Mouse (Mus musculus) intestine, postnatal 0 days (tissue): ENCODE measurements around the gene Fam19a3. TPM values are rescaled to one million over a fixed set of nuclear protein-coding genes. Genes with fewer than 3 reads are reported as not detected.
"Not testable (repeated sequence)": the region's sequence is repeated elsewhere in the genome, so short reads cannot be mapped to it uniquely, and the experiment has no call there.

Source experiments
- ATAC-seq: fragments of 200-750 bp; cut with Nextera tagmentation; 2 replicates; pipeline ENCODE4 v1.8.0; 2017; ENCODE audit warnings: mild to moderate bottlenecking, moderate TSS enrichment, moderate library complexity
- H3K27ac ChIP-seq: fragments of 300-500 bp; sonication (generic); 2 replicates; pipeline ENCODE4 v1.5.1; 2014; ENCODE audit warnings: mild to moderate bottlenecking, low read depth, low read length, moderate library complexity
- H3K27me3 ChIP-seq: fragments of 300-500 bp; sonication (generic); replicated peaks from 2 replicates; pipeline ENCODE4 v1.6.1; 2014; ENCODE audit warnings: low read length, mixed read lengths; ENCODE audit not compliant: control insufficient read depth, insufficient read depth
- H3K36me3 ChIP-seq: fragments of 300-500 bp; sonication (generic); 2 replicates; pipeline ENCODE4 v1.6.1; 2014; ENCODE audit warnings: mild to moderate bottlenecking, moderate library complexity; ENCODE audit not compliant: control insufficient read depth, insufficient read depth
- H3K4me1 ChIP-seq: fragments of 300-500 bp; sonication (generic); replicated peaks from 2 replicates; pipeline ENCODE4 v1.6.1; 2014; ENCODE audit warnings: antibody characterized with exemption, low read length, mixed read lengths; ENCODE audit not compliant: control insufficient read depth, insufficient read depth
- H3K4me2 ChIP-seq: fragments of 300-500 bp; sonication (generic); replicated peaks from 2 replicates; pipeline ENCODE4 v1.6.1; 2014; ENCODE audit warnings: low read depth, mild to moderate bottlenecking, moderate library complexity
- H3K4me3 ChIP-seq: fragments of 300-500 bp; sonication (generic); 2 replicates; pipeline ENCODE4 v1.5.1; 2014; ENCODE audit warnings: low read depth, low read length
- H3K9ac ChIP-seq: fragments of 300-500 bp; sonication (generic); 2 replicates; pipeline ENCODE4 v1.6.1; 2014; ENCODE audit warnings: mild to moderate bottlenecking, low read depth, low read length
- H3K9me3 ChIP-seq: fragments of 300-500 bp; sonication (generic); 2 replicates; pipeline ENCODE4 v1.6.1; 2016; ENCODE audit warnings: mixed run types; ENCODE audit not compliant: control insufficient read depth
- CTCF ChIP-seq: sonication (generic); IDR thresholded peaks from 2 replicates; pipeline ENCODE4 v1.5.1; 2016; ENCODE audit warnings: low read depth, mild to moderate bottlenecking, control low read depth, antibody characterized with exemption, moderate library complexity
- WGBS: fragments of 180-500 bp; shearing (Covaris S2); extraction: QIAGEN DNeasy Blood & Tissue Kit; methylation state at CpG from one replicate; pipeline ENCODE4 v1.1.7; 2014; 5-methylcytosine and 5-hydroxymethylcytosine counted together
- polyA plus RNA-seq: library from polyadenylated mRNA; unstranded; fragments of >200 nt; fragmentation: Nextera tagmentation; extraction: Ambion mirVana; gene quantifications from 2 replicates; pipeline ENCODE4 v1.2.1, GENCODE M21; 2015

Gene Fam19a3
- polyA plus RNA-seq, 1 experiment from 2014 or later: 0.05 TPM

GRCm38 (mm10) chr3:104771460-104771859 lies 10.2 kb downstream of the Fam19a3 start:
- no peak for ATAC-seq
- H3K27ac ChIP-seq: no peak overlapping the region
- 59% methylated on average over 6 of the region's 6 CpGs for WGBS
- H3K36me3 ChIP-seq: no peaks in the 10 kb centered on the region
- no peak for TF ChIP-seq CTCF
- no peaks in the 10 kb centered on the region for H3K9me3 ChIP-seq
- H3K9ac ChIP-seq: no peak overlapping the region
- no peak overlapping the region for H3K4me2 ChIP-seq
- H3K4me3 ChIP-seq: no peak overlapping the region
- H3K27me3 ChIP-seq: peaks cover 5% of the 10 kb centered on the region
- H3K4me1 ChIP-seq: no peaks in the 10 kb centered on the region

DNA sequence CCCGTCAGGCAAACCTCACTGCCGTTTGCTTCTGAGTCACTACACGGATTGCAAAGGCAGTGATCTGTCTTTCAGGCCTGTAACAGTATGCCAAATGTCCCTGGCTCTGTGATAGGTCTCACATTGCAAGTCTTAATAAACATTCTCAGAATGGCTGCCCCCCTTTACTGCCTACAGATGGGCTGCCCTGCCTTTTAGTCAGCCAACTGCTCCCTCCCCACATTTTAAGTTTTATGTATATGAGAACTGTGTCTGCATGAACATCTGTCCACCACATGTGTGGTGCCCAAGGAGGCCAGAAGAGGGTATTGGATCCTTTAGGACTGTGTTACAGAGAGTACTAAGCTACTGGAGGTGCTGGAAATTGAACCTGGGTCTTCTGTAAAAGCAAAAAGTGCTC lies 10.7 kb downstream of the Fam19a3 start:
- Histone ChIP-seq H3K27ac (no peak overlapping the region), H3K9ac (no peak overlapping the region), H3K9me3 (no peaks in the 10 kb centered on the region), H3K4me1 (no peaks in the 10 kb centered on the region), H3K27me3 (no peaks in the 10 kb centered on the region), H3K36me3 (no peaks in the 10 kb centered on the region), H3K4me3 (no peak overlapping the region), H3K4me2 (no peak overlapping the region)
- no peak for TF ChIP-seq CTCF
- WGBS: 65% methylated on average over 3 of the region's 3 CpGs
- no peak for ATAC-seq

- peak; percentile 31; the same call in 1 of the 2 replicates for ATAC-seq
- H3K27ac ChIP-seq: no peak overlapping the region
- H3K9me3 ChIP-seq: no peaks in the 10 kb centered on the region
- peak; percentile 85 for TF ChIP-seq CTCF
- H3K9ac ChIP-seq: no peak overlapping the region
- H3K4me2 ChIP-seq: no peak overlapping the region
- H3K4me1 ChIP-seq: no peaks in the 10 kb centered on the region
- H3K27me3 ChIP-seq: no peaks in the 10 kb centered on the region
- H3K4me3 ChIP-seq: no peak overlapping the region
- 44% methylated on average over 10 of the region's 10 CpGs for WGBS
- no peaks in the 10 kb centered on the region for H3K36me3 ChIP-seq
Observed at GRCm38 (mm10) chr3:104770035-104770434, 11.6 kb downstream of the Fam19a3 start.

DNA sequence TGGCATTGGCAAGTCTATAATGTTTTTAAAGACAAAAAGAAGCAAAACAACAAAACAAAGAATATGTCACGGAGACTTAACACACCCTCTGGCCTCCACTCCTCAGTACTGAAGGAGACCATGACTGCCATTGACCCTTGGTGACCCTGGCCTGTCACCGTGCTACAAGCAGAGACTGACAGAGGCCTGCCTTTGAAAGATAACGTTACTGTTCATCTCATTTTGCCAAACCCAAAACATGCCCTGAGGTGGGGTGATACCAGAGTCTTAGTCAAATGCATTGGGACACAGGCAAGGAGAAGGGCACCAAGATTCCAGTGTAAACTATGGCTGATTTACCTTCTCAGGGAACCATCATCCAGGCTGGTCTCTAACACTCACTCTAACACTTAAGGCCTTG lies 12.5 kb downstream of the Fam19a3 start:
- Histone ChIP-seq H3K4me1 (no peaks in the 10 kb centered on the region), H3K36me3 (no peaks in the 10 kb centered on the region), H3K9me3 (no peaks in the 10 kb centered on the region), H3K27ac (no peak overlapping the region), H3K9ac (no peak overlapping the region), H3K4me3 (no peak overlapping the region), H3K4me2 (no peak overlapping the region), H3K27me3 (no peaks in the 10 kb centered on the region)
- no peak for TF ChIP-seq CTCF
- ATAC-seq: no peak
- WGBS: 73% methylated on average over 3 of the region's 3 CpGs

- 78% methylated on average over 4 of the region's 4 CpGs for WGBS
Observed at GRCm38 (mm10) chr3:104767716-104768115, 13.9 kb downstream of the Fam19a3 start.

DNA sequence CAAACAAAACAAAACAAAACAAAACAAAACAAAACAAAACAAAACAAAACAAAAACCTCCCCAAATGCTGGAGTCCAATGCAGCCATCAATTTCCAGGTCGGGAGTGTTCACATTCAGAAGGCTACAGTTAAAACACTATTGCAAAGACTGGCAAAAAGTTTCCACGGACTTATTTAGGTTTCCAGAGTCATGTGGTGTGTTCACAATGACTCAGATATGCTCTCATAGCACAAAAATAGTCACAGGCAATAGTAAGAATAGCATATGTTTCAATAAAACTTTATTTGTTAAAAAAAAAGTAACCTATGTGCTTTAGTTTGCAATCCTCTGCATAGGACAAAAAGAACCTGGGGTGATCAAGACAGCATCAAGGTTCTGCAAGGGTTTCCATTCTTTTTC lies 14.5 kb downstream of the Fam19a3 start:
- H3K4me2 ChIP-seq: no peak overlapping the region
- 49% methylated on average over 2 of the region's 2 CpGs for WGBS
- no peak overlapping the region for H3K27ac ChIP-seq
- H3K36me3 ChIP-seq: no peaks in the 10 kb centered on the region
- H3K9ac ChIP-seq: no peak overlapping the region
- no peak for TF ChIP-seq CTCF
- H3K9me3 ChIP-seq: no peaks in the 10 kb centered on the region
- H3K4me3 ChIP-seq: no peak overlapping the region
- H3K27me3 ChIP-seq: no peaks in the 10 kb centered on the region
- ATAC-seq: no peak
- no peaks in the 10 kb centered on the region for H3K4me1 ChIP-seq

More at GRCm38 (mm10) chr3:104767716-104768115, 13.9 kb downstream of the Fam19a3 start:
- no peak for TF ChIP-seq CTCF
- no peaks in the 10 kb centered on the region for H3K4me1 ChIP-seq
- H3K4me2 ChIP-seq: no peak overlapping the region
- H3K9ac ChIP-seq: no peak overlapping the region
- no peak for ATAC-seq
- no peak overlapping the region for H3K4me3 ChIP-seq
- H3K9me3 ChIP-seq: no peaks in the 10 kb centered on the region
- no peak overlapping the region for H3K27ac ChIP-seq
- no peaks in the 10 kb centered on the region for H3K27me3 ChIP-seq
- H3K36me3 ChIP-seq: no peaks in the 10 kb centered on the region

DNA sequence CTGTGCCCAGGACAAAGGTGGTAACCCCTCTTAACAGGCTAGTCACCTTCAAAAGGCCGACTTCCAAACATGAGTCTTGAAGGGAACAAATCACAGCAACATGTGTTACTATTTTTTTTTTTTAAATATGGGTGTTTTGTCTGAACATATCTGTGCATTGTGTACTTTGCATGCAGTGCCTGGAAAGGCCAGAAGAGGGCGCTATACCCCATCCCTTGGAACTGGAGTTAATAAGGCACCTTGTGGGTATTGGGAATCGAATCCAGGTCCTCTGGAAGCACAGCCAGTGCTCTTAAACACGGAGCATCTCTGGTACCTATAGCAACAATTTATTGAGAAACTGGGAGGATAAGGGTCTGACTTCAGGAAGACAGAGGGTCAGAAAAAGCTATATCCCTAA lies 16.6 kb downstream of the Fam19a3 start:
- Histone ChIP-seq H3K4me2 (no peak overlapping the region), H3K9ac (no peak overlapping the region), H3K27me3 (no peaks in the 10 kb centered on the region), H3K36me3 (no peaks in the 10 kb centered on the region), H3K4me1 (no peaks in the 10 kb centered on the region), H3K27ac (no peak overlapping the region), H3K4me3 (no peak overlapping the region), H3K9me3 (no peaks in the 10 kb centered on the region)
- ATAC-seq: no peak
- TF ChIP-seq CTCF: peak; percentile 78
- WGBS: 25% methylated on average over 4 of the region's 4 CpGs

- not testable (repeated sequence) for H3K9ac ChIP-seq, H3K27me3 ChIP-seq, H3K4me3 ChIP-seq, H3K36me3 ChIP-seq, H3K4me1 ChIP-seq, H3K4me2 ChIP-seq, H3K9me3 ChIP-seq, H3K27ac ChIP-seq, ATAC-seq
- WGBS: 24% methylated on average over 20 of the region's 20 CpGs
Observed at GRCm38 (mm10) chr3:104762103-104762863, 19.4 kb downstream of the Fam19a3 start.
